Mouse (Mus musculus): ENCODE results near the gene Csdc2.

The Csdc2 gene

DNA sequence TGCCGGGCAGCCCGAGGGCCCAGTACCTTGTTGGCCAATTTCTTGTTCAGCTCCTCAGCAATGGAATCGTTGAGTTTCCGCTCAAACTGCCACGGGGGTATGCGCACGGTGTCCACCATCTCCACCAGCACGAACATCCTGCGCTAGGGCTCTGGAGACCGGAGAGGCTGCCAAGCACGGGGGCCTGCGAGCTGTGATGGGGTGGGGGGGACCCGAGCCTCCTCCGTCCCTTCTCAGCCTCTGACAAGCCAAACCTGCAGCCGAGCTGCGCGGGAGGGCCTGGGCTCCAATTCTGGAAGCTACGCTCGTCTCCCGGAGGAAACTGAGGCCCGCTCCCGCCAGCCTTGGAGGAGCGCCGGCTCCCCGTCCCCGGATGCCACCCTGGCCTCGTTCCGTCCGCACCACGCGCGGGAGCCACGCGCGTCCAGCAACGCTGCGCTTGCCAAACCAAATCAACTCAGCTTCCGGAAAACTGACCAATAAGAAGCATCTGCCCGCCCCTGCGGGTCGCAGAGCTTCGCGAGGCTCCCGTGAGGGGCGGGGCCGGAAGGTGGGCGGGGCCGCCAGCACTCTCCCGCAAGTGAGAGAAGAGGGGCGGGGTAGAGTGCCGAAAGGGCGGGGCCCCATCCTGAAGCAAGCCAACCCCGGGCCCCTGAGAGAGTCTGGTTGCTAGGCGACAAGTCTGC is 10.7 kb upstream of the Csdc2 start, which contains the start of gene Polr3h:
Polr3h (minus strand) TSS at position 481 of the 686 bp plus-strand sequence.
- peak; percentile 99 for DNase-seq

- no peak for DNase-seq
These were observed 10.1 kb upstream of the Csdc2 start for GRCm38 (mm10) chr15:81926446-81926822.

DNA sequence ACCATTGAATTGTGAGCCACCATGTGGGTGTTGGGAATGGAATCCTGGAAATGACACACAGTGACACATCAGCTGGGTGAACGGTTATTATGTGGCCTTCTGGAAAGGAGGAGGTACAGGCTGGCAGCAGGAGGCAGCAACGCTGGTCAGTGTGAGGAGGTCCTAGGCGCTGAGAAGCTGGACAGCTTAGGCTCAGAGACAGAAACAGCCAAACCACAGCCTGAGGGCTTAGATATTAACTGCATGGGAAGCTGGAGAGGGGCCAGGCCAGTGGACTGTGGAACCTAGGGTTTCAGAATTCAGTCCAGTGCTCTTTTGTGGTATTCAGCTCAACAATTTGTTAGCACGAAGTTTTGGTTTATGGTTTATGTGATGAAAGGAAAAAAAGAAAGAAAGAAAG is 8.8 kb upstream of the Csdc2 start:
- DNase-seq = no peak

GRCm38 (mm10) chr15:81928277-81928676 is 8.3 kb upstream of the Csdc2 start:
- DNase-seq = no peak

DNA sequence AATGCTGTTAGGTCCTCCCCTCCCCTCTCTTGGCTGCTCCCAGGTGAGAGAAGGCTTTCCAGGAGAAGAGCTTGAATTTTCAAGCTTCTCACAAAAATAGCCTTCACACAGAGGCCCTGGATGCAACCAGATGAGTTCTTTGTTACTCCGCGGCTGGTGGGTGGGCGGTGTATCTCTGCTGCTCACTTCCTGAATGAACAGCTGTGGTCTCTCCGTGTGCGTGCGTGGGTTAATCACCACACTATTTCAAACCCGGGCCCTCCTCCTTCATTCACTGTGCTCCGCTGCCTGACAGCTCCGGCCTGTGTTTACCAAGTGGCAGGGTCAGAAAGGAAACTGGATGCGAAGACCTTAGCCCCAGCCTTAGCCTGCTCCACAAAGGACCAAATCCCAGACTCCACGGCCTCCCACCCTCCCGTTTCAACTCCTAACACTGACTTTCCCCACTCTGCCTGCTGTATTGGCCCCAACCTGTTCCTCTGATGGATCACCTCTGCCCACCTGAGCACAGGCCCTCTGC is 3.5 kb upstream of the Csdc2 start:
- DNase-seq = peak; percentile 67

- no peak for DNase-seq
These were observed 2.6 kb upstream of the Csdc2 start for GRCm38 (mm10) chr15:81933986-81934385.

DNA sequence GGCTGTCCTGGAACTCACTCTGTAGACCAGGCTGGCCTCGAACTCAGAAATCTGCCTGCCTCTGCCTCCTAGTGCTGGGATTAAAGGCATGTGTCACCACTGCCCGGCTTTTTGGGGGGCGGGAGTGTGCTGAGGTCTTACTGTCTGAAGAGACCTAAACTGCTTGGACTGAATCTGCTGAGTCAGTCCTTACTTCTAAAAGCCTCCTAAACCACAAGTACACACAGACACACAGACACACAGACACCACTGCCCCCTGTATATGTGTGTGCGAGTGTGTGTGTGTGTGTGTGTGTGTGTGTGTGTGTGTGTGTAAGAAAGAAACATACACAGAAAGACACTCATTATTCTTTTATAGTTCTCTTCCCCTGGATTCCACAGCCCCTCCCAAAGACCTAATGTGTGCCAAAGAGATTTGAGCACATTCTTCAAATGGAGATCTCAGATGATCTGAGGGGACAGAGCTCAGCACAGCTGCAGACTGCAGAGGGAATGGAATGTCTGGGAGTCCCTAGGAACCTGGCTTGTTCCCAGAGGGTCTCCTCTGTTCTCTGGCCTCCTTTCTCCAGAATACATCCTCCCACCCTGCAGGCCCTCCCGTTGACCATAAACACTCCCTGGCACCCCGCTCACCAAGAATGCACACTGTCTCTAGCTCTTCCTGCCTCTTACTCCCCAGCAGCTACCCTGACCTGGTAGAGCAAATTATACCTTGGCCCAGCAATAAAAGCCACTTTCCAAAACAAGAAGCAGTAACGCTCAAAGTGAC is 506 bp upstream of the Csdc2 start:
- no peak for DNase-seq

DNA sequence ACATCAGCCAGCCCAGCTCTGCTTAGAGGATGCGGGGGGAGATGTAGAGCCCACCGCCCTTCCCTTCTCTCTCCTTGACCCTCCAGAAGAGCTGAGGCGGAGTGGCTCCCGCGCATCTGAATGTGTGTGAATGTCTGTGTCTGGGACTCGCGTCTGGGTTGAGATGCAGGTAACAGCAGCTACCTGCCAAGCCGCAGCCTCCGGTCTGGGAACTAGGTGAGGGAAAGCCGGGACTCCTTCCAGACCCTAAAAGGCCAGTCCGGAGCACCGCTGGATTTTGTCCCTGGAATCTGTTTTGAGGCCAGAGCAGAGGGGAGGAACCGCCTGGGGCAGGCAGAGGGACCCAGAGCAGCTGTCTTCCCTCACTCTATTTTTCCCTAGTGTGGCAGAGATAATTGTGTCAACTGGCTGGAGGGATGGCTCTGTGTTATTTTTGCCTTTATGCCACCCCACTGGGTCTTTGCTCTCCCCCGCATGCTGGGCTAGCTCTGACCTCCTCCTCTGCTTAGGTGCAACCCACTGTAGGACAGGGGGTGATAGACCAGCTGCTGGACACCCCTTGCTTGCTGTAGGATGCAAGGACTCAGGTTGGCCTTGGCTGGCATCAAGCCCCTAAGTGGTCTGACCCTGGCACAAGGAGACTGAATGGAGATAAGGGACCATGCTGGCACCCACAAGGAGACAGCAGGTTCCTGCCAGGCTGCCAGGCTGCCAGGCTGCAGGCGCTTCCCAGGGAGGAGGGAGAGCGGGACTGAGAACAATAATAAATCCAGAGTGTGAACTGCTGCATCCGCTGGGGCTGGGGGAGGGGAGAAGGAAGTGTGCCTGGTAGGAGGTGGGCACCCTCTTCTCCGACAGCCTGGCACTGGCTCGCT is 776 bp downstream of the Csdc2 start:
- DNase-seq = no peak

GRCm38 (mm10) chr15:81938246-81938645 is 1.7 kb downstream of the Csdc2 start:
- DNase-seq = peak; percentile 53

GRCm38 (mm10) chr15:81939157-81939715 is 2.7 kb downstream of the Csdc2 start:
- no peak for DNase-seq

DNA sequence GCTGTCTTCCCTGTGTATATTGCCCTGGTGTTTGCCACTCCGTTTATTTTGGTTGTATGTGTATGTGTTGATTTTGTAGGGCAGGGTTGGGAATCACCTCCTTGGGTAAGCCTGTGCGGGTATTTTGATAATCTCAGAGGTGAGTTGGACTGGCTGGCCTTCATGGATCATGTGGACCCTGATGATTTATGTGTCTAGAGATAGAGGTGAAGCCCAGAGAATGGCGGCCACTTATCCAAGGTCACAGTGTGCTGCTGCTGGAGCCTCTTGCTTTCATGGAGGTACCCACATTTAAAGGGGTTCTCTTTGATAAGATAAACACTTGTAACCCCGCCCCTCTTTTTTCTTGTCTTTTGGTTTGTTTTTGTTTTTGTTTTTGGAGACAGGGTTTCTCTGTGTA is 3.2 kb downstream of the Csdc2 start:
- DNase-seq = no peak

DNA sequence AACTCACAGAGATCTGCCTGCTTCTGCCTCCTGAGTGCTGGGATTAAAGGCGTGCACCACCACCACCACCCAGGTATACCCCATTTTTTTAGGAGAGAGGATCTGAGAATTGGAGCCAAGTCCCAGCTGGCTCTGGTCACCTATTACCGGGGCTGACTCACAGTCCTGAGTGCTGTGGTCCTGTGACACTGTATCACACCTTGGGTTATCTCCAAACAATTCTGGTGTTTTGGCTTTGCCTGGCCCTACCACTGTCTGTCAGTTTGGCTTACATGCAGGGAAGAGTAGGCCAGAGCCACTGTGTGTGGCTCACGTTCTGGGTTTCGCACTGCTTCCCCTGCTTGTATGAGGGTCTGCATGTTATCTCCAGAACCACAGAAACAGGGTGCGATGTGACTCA is 3.7 kb downstream of the Csdc2 start:
- no peak for DNase-seq

- DNase-seq = no peak
These were observed 4.5 kb downstream of the Csdc2 start for GRCm38 (mm10) chr15:81941010-81941409.

DNA sequence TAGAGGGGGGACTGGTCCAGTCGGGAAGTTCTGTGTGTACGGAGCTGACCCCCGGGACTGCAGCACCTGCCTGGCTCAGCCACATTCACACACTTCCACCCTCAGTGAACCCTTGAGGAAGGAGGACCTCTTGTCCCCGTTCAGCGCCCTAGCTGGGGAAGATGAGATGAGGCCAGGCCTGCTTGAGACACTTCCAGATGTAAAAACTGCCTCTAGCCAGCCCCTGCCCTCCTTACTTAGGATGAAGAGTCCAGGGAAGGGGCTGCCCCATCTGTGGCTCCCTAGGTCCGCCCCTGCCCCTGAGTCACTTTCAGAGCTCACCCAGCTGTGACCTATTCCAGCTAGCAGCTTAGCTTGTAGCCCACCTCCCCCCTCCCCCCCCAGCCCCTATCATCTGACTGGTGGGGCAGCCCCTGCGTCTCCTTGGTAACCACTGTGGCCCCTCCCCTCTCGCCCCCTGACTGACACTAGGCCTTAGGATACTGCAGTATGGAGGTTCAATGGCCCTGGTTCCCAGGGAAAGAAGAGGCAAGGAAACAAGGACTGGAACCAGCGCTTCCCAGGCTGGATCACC is 6.7 kb downstream of the Csdc2 start:
- DNase-seq = no peak

- DNase-seq = no peak
These were observed 12.5 kb downstream of the Csdc2 start for GRCm38 (mm10) chr15:81949076-81949475.

DNA sequence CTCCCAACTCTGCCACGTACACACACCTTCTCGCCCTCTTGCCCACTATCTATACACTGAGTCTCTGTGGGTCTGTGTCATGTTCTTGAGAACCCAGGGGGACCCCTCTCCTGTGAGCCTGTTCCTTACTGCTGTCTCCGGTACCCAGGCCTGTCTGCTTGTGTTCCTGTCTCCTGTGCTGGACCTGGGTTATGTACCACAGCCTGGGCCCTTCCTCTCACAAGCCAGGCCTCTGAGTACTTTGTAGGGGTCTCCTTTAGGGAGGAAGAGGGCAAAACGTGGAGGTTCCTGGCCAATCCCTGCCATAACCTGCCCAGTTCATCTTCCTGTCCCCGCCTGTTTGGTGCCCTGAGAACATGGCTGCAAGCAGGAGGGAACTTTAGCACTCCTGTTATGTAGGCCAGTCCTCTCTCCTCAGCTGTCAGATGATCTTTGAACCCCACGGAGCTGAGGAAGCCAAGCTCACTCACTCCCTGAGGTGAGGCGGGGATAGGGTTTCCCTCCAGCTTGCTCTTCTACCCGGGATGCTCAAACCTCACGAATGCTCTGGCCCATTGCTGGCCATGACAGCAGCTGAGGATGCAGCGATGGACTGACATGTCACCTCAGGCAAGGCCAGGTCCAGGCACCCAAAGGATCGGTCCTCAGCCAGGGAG is 13.0 kb downstream of the Csdc2 start:
- no peak for DNase-seq

DNA sequence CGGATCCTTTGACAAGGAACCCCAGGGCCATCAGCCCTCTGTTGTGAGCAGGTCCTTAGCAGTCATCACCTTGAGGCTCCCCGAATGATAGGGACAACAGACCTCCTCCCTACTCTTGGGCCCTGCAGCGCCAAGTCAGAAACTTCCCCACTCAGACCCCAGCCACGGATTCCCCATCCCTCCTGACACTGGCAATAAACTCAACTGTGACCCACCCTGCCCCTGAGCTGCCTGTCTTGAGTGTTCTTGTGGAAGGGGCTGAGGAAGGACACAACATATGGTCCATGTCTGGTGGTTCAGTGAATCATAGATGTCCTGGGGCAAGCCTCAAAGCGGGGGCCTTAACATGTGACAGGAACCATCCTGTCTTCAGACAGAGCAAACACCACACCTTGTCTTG is 14.2 kb downstream of the Csdc2 start:
- DNase-seq = no peak

- DNase-seq = no peak
These were observed 14.6 kb downstream of the Csdc2 start for GRCm38 (mm10) chr15:81951159-81951558.

DNA sequence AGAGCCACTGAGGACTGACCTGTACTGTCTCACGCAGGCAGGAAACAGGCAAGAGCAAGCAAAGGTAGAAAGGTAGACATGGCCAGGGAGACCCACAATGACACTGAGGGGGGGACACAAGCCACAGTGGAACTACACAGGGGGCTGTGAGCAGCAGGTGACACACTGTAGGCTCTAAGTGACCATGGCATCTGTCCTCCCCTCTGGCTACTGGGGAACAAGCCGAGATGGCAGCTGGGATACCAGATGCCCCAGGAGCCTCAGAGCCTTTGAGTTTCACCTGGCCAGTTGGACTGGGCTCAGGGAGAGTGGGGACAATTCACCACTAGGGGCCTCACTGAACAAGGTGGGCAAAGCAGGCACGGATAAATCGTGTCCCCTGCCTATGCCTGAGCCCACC is 15.8 kb downstream of the Csdc2 start:
- no peak for DNase-seq

DNA sequence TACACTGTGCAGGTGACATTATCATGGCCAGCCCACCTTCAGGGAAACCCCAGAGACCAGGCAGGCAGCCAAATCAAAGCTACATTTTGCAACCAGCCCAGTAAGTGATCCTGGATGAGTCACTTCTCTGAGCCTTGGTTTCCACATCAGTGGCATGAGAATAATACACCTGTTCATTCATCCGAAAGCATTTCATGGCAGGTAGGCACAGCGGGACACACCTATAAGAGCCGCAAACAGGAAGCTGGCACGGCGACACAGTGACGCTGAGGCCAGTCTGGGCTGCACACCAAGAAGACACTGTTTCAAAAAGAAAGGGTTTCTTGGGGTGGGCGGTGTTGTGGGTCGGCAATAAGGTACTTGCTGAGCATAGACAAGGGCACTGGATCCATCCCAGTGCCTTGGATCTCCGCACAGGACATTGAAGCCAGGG is 17.6 kb downstream of the Csdc2 start:
- no peak for DNase-seq

DNA sequence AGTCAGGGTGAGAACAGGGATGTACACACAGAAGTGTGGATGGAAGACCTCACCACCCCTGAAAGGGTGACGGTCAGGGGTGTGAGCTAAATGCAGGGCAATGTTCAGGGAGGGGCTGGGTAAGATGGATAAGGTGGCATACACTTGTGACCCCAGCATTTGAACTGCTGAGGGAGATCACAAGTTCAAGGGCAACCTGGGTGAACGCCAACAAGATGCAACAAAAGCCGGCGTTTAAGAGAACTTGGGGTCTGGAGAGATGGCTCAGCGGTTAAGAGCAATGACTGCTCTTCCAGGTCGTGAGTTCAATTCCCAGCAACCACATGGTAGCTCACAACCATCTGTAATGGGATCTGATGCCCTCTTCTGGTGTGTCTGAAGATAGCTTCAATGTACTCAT is 18.2 kb downstream of the Csdc2 start:
- no peak for DNase-seq

GRCm38 (mm10) chr15:81955414-81955813 is 18.9 kb downstream of the Csdc2 start:
- DNase-seq = no peak

Measured in thymus, postnatal 14 days (tissue).